Mouse (Mus musculus): Measurements from ENCODE around the gene Kcnt1. TPM values are rescaled to one million over a fixed set of nuclear protein-coding genes. Genes with fewer than 3 reads are reported as not detected.

Gene Kcnt1
- polyA plus RNA-seq, 2 experiments: 0.08 TPM; not detected in 1

DNA sequence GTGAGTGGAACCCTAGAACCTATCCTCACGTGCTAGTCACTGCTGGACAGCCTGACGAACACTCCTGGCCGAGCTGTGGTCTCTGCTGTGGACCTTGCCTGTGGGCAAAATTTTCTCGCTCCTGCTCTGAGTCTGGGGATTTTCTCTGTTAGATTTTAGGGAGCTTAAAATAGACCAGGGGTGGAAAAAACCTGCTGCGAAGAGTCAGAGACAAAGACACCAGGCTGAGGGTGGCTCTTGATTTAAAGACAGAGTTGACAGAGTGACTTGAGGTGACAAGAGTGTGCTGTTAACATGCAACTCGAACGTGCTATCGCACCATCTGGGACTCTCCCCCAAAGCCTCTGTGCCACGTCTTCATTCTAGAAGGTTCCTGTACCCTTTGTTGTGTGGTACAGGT lies 35.4 kb downstream of the Kcnt1 start:
- ATAC-seq (ENCODE audit: insufficient read depth) (no peak), DNase-seq (ENCODE audit: low read depth in 3 of 3, low spot score in 3 of 3) (no peak)
- Histone ChIP-seq H3K4me1 (replicated peaks; ENCODE audit: control insufficient read depth in 2 of 2, insufficient read depth in 2 of 2, low read length in 1 of 2) (no peaks in the 10 kb centered on the region), H3K27me3 (ENCODE audit: control insufficient read depth, insufficient read depth, low read length) (no peaks in the 10 kb centered on the region), H3K9ac (replicated peaks) (no peak overlapping the region), H3K9me3 (ENCODE audit: control insufficient read depth, low read length) (no peaks in the 10 kb centered on the region), H3K4me2 (ENCODE audit: low read depth) (no peak overlapping the region), H3K27ac (no peak overlapping the region), H3K4me3 (ENCODE audit: insufficient read depth in 1 of 2, low read depth in 2 of 2, low read length in 2 of 2) (no peak overlapping the region), H3K36me3 (replicated peaks; ENCODE audit: control insufficient read depth, insufficient read depth, low read depth) (no peaks in the 10 kb centered on the region)
- WGBS (ENCODE audit: insufficient replicate concordance): 62% methylated on average over 9 of the region's 9 CpGs
- no peak for TF ChIP-seq EP300 (IDR thresholded peaks at IDR 0.05; ENCODE audit: low read depth)
- no peak for TF ChIP-seq CTCF (IDR thresholded peaks at IDR 0.05; ENCODE audit: low read depth)

DNA sequence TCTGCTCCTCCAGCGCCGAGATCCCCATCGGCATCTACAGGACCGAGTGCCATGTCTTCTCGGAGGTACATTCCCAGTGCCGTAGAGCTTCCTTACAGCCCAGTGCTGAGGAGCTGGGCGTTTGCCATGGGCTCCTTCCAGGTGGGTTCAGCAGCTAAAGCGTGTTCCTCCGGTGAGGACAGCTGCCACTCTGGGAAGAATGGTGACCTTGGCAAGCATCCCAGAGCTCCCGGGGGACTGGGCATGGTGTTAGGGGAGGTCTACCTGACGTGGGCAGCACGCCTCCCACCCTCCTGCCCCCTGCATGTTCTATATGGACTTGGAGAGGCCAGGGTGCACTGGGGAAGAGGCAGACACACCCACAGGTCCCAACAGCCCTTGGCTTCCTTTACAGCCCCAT lies 46.3 kb downstream of the Kcnt1 start:
- Histone ChIP-seq H3K27me3 (ENCODE audit: control insufficient read depth, insufficient read depth, low read length) (no peaks in the 10 kb centered on the region), H3K9ac (replicated peaks) (no peak overlapping the region), H3K4me2 (ENCODE audit: low read depth) (no peak overlapping the region), H3K4me1 (replicated peaks; ENCODE audit: control insufficient read depth in 2 of 2, insufficient read depth in 2 of 2, low read length in 1 of 2) (no peaks in the 10 kb centered on the region), H3K4me3 (ENCODE audit: insufficient read depth in 1 of 2, low read depth in 2 of 2, low read length in 2 of 2) (no peak overlapping the region), H3K9me3 (ENCODE audit: control insufficient read depth, low read length) (no peaks in the 10 kb centered on the region), H3K27ac (no peak overlapping the region), H3K36me3 (replicated peaks; ENCODE audit: control insufficient read depth, insufficient read depth, low read depth) (no peaks in the 10 kb centered on the region)
- ATAC-seq (ENCODE audit: insufficient read depth): no peak
- WGBS (ENCODE audit: insufficient replicate concordance): 72% methylated on average over 12 of the region's 12 CpGs
- DNase-seq (ENCODE audit: low read depth in 3 of 3, low spot score in 3 of 3): no peak
- TF ChIP-seq CTCF (IDR thresholded peaks at IDR 0.05; ENCODE audit: low read depth): no peak
- no peak for TF ChIP-seq EP300 (IDR thresholded peaks at IDR 0.05; ENCODE audit: low read depth)

GRCm38 (mm10) chr2:25913247-25913646 lies 49.7 kb downstream of the Kcnt1 start:
- WGBS (ENCODE audit: insufficient replicate concordance): 24% methylated on average over 2 of the region's 2 CpGs
- H3K9ac ChIP-seq (replicated peaks): no peak overlapping the region

DNA sequence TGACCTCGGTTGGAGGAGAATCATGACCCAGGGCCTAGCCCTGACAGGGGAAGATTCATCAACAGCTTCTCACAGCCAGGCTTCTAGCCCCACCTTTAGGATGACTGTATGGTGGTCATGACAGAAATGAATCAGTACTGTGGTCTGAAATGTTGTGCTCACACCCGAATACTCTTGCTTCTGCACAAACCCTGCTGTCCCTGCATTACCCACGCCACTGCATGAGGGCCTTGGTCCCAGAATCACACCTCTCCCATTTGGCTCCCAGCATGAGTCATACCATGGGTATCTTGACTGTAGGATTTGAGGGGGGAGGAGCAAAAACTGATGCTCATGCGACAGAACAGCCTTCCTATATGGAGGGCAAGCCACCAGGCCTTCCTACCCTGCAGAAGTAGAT lies 50.7 kb downstream of the Kcnt1 start:
- TF ChIP-seq EP300 (IDR thresholded peaks at IDR 0.05; ENCODE audit: low read depth) (no peak), CTCF (IDR thresholded peaks at IDR 0.05; ENCODE audit: low read depth) (no peak)
- no peak for ATAC-seq (ENCODE audit: insufficient read depth)
- WGBS (ENCODE audit: insufficient replicate concordance): 52% methylated on average over 4 of the region's 4 CpGs

More at GRCm38 (mm10) chr2:25913247-25913646, 49.7 kb downstream of the Kcnt1 start:
- Histone ChIP-seq H3K36me3 (replicated peaks; ENCODE audit: control insufficient read depth, insufficient read depth, low read depth) (no peaks in the 10 kb centered on the region), H3K4me2 (ENCODE audit: low read depth) (no peak overlapping the region), H3K4me1 (replicated peaks; ENCODE audit: control insufficient read depth in 2 of 2, insufficient read depth in 2 of 2, low read length in 1 of 2) (no peaks in the 10 kb centered on the region), H3K27ac (no peak overlapping the region), H3K27me3 (ENCODE audit: control insufficient read depth, insufficient read depth, low read length) (no peaks in the 10 kb centered on the region), H3K4me3 (ENCODE audit: insufficient read depth in 1 of 2, low read depth in 2 of 2, low read length in 2 of 2) (no peak overlapping the region), H3K9me3 (ENCODE audit: control insufficient read depth, low read length) (no peaks in the 10 kb centered on the region)
- DNase-seq (ENCODE audit: low read depth in 3 of 3, low spot score in 3 of 3) (no peak), ATAC-seq (ENCODE audit: insufficient read depth) (no peak)
- TF ChIP-seq EP300 (IDR thresholded peaks at IDR 0.05; ENCODE audit: low read depth) (no peak), CTCF (IDR thresholded peaks at IDR 0.05; ENCODE audit: low read depth) (peak; percentile 54)

GRCm38 (mm10) chr2:25914821-25915220 lies 51.3 kb downstream of the Kcnt1 start:
- no peak overlapping the region for H3K4me3 ChIP-seq (ENCODE audit: insufficient read depth in 1 of 2, low read depth in 2 of 2, low read length in 2 of 2)
- no peaks in the 10 kb centered on the region for H3K27me3 ChIP-seq (ENCODE audit: control insufficient read depth, insufficient read depth, low read length)
- no peak overlapping the region for H3K4me2 ChIP-seq (ENCODE audit: low read depth)
- 57% methylated on average over 5 of the region's 5 CpGs for WGBS (ENCODE audit: insufficient replicate concordance)
- DNase-seq (ENCODE audit: low read depth in 3 of 3, low spot score in 3 of 3) (no peak), ATAC-seq (ENCODE audit: insufficient read depth) (no peak)
- no peak overlapping the region for H3K9ac ChIP-seq (replicated peaks)
- H3K36me3 ChIP-seq (replicated peaks; ENCODE audit: control insufficient read depth, insufficient read depth, low read depth): no peaks in the 10 kb centered on the region
- no peaks in the 10 kb centered on the region for H3K4me1 ChIP-seq (replicated peaks; ENCODE audit: control insufficient read depth in 2 of 2, insufficient read depth in 2 of 2, low read length in 1 of 2)
- no peak for TF ChIP-seq CTCF (IDR thresholded peaks at IDR 0.05; ENCODE audit: low read depth)
- H3K27ac ChIP-seq: no peak overlapping the region
- H3K9me3 ChIP-seq (ENCODE audit: control insufficient read depth, low read length): no peaks in the 10 kb centered on the region

More for the DNA sequence above, 50.7 kb downstream of the Kcnt1 start:
- no peak for DNase-seq (ENCODE audit: low read depth in 3 of 3, low spot score in 3 of 3)
- Histone ChIP-seq H3K9me3 (ENCODE audit: control insufficient read depth, low read length) (no peaks in the 10 kb centered on the region), H3K27ac (no peak overlapping the region), H3K9ac (replicated peaks) (no peak overlapping the region), H3K4me3 (ENCODE audit: insufficient read depth in 1 of 2, low read depth in 2 of 2, low read length in 2 of 2) (no peak overlapping the region), H3K36me3 (replicated peaks; ENCODE audit: control insufficient read depth, insufficient read depth, low read depth) (no peaks in the 10 kb centered on the region), H3K4me2 (ENCODE audit: low read depth) (no peak overlapping the region), H3K4me1 (replicated peaks; ENCODE audit: control insufficient read depth in 2 of 2, insufficient read depth in 2 of 2, low read length in 1 of 2) (no peaks in the 10 kb centered on the region), H3K27me3 (ENCODE audit: control insufficient read depth, insufficient read depth, low read length) (no peaks in the 10 kb centered on the region)
